Mouse (Mus musculus): ENCODE measurements around the gene Gm5431.
"Not testable (repeated sequence)": the region's sequence is repeated elsewhere in the genome, so short reads cannot be mapped to it uniquely, and the experiment has no call there.

DNA sequence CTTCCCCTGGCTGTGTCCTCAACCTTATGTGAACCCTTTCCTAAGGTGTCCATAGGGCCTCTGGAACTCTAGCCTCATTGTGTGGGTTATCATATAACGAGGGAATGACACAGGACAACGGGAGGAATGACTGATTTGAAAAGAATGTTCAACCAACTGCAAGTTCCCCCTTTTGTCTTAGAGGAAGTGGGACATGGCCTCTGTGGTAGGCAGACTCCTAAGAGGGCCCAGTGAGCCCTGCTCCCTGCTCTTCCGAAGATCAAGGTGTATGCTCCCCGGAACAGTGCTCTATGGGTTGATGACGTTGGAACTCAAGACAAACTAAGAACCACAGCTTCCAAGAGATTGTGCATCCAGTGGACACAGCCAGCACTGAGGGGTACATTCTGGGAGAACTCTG, 21.8 kb upstream of the Gm5431 start:
- not testable (repeated sequence) for TF ChIP-seq CTCF (IDR thresholded peaks at IDR 0.05; ENCODE audit: control insufficient read depth, insufficient read depth, low read length); POLR2A (IDR thresholded peaks at IDR 0.05; ENCODE audit: borderline replicate concordance, control insufficient read depth, low read depth, low read length)

Measured in bone marrow, adult 2 months (tissue).